Mouse (Mus musculus): ENCODE data around the gene Gfod1. TPM values are rescaled to one million over a fixed set of nuclear protein-coding genes. Genes with fewer than 3 reads are reported as not detected.
A peak's percentile ranks its signal among the peaks of the same experiment; 100 is the strongest.

Gfod1 gene
- total and polyA plus RNA-seq, 3 experiments, result 0.30 to 0.70 (median 0.36) TPM

DNA sequence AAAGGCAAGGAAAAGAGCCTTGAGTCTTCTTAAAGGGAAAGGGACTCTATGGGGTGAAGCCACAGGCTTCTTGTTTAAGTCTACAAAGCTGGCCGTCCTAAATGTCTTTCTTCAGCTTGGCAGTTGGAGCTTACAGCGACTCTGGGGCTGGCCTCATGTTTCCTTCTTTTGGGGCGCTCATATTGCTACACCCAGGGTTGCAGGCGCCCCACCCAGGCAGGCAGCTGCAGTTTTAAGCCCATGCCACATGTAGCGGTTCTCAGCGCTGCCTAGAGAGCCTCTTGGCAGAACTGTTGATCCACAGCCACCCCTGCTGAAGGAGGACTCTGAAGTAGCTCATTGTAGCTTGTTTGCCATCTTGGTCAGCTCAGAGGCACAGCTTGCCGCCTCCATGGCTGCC is 104.7 kb downstream of the Gfod1 start:
- in situ Hi-C loops (cut with MboI; ENCODE audit: low pct_ligation_motif_present, low pct_unique_long_range_greater_than_20kb, low sequenced_read_pairs) (loop anchor here (25.0 kb wide), 1 partner anchor 363 kb away; the partner anchor contains the start of gene Mcur1), dilution Hi-C loops (cut with MboI; ENCODE audit: extremely low pct_ligation_motif_present, extremely low pct_unique_long_range_greater_than_20kb, low sequenced_read_pairs) (no loop called here)
- no peaks in the 10 kb centered on the region for H3K27me3 ChIP-seq (replicated peaks)
- H3K4me2 ChIP-seq (ENCODE audit: insufficient read depth, low read depth, poor library complexity, severe bottlenecking), result no peak overlapping the region
- DNase-seq (ENCODE audit: extremely low read depth), result no peak
- peaks cover 0 to 7% of the 10 kb centered on the region in 2 experiments for H3K36me3 ChIP-seq (replicated peaks in 1 of 2; ENCODE audit: control insufficient read depth in 1 of 2, insufficient read depth in 1 of 2, low read length in 1 of 2)
- no peak overlapping the region for H3K4me3 ChIP-seq (replicated peaks in 1 of 3; ENCODE audit: low read depth in 2 of 3, low read length in 2 of 3, poor library complexity in 1 of 3)
- no peak overlapping the region for H3K27ac ChIP-seq (ENCODE audit: insufficient read depth, low read depth)
- H3K9ac ChIP-seq (ENCODE audit: insufficient read depth, low read depth), result no peak overlapping the region
- H3K79me2 ChIP-seq (replicated peaks; ENCODE audit: control insufficient read depth, extremely low read depth, insufficient read depth, poor library complexity, severe bottlenecking), result no peaks in the 10 kb centered on the region
- TF ChIP-seq EP300 (IDR thresholded peaks at IDR 0.05; ENCODE audit: low read length), result no peak
- no peak for TF ChIP-seq NELFE (IDR thresholded peaks at IDR 0.05; ENCODE audit: low read depth, low read length)
- TF ChIP-seq CHD1 (IDR thresholded peaks at IDR 0.05; ENCODE audit: low read depth, low read length), result no peak
- no peak for TF ChIP-seq JUN (IDR thresholded peaks at IDR 0.05; ENCODE audit: insufficient read depth, low read depth, low read length)
- TF ChIP-seq BHLHE40 (IDR thresholded peaks at IDR 0.05; ENCODE audit: low read depth, low read length), result no peak
- TF ChIP-seq ZMIZ1 (IDR thresholded peaks at IDR 0.05; ENCODE audit: low read depth, low read length), result no peak
- no peak for TF ChIP-seq HCFC1 (IDR thresholded peaks at IDR 0.05; ENCODE audit: low read depth, low read length)
- TF ChIP-seq MYC (IDR thresholded peaks at IDR 0.05; ENCODE audit: low read depth, low read length), result no peak
- TF ChIP-seq USF1 (IDR thresholded peaks at IDR 0.05; ENCODE audit: low read depth, low read length), result no peak
- no peak for TF ChIP-seq MXI1 (IDR thresholded peaks at IDR 0.05; ENCODE audit: low read depth, low read length)
- TF ChIP-seq CTCF (conservative IDR thresholded peaks at IDR 0.05 in 1 of 2, IDR thresholded peaks at IDR 0.05 in 1 of 2; ENCODE audit: low read depth in 2 of 2, low read length in 2 of 2), result no peak
- TF ChIP-seq E2F4 (IDR thresholded peaks at IDR 0.05; ENCODE audit: insufficient replicate concordance, low read depth, low read length), result no peak
- TF ChIP-seq IRF4 (IDR thresholded peaks at IDR 0.05; ENCODE audit: low read depth, low read length), result no peak
- TF ChIP-seq MAZ (IDR thresholded peaks at IDR 0.05; ENCODE audit: low read depth, low read length), result no peak
- no peak for TF ChIP-seq NRF1 (IDR thresholded peaks at IDR 0.05; ENCODE audit: low read depth, low read length)
- no peak for TF ChIP-seq ZNF384 (IDR thresholded peaks at IDR 0.05; ENCODE audit: low read depth, low read length)
- no peak for TF ChIP-seq ELF1 (IDR thresholded peaks at IDR 0.05; ENCODE audit: low read depth, low read length)
- no peak for TF ChIP-seq ETS1 (conservative IDR thresholded peaks at IDR 0.05; ENCODE audit: low read depth, low read length)
- no peak for TF ChIP-seq UBTF (IDR thresholded peaks at IDR 0.05; ENCODE audit: low read depth, low read length)
- TF ChIP-seq TBP (conservative IDR thresholded peaks at IDR 0.05; ENCODE audit: low read depth, low read length), result no peak
- no peaks in the 10 kb centered on the region for H3K9me3 ChIP-seq (replicated peaks; ENCODE audit: low read length)
- H3K4me1 ChIP-seq (ENCODE audit: control insufficient read depth in 1 of 2, insufficient read depth in 2 of 2), result peaks cover 0 to 7% of the 10 kb centered on the region in 2 experiments; a peak in 1 of 4 replicates

- no peak for DNase-seq (ENCODE audit: extremely low read depth)
- Histone ChIP-seq H3K79me2 (replicated peaks; ENCODE audit: control insufficient read depth, extremely low read depth, insufficient read depth, poor library complexity, severe bottlenecking) (no peaks in the 10 kb centered on the region), H3K36me3 (replicated peaks in 1 of 2; ENCODE audit: control insufficient read depth in 1 of 2, insufficient read depth in 1 of 2, low read length in 1 of 2) (peaks cover 0 to 7% of the 10 kb centered on the region in 2 experiments), H3K4me1 (ENCODE audit: control insufficient read depth in 1 of 2, insufficient read depth in 2 of 2) (peaks cover 0 to 12% of the 10 kb centered on the region in 2 experiments; a peak in 1 of 4 replicates), H3K27me3 (replicated peaks) (no peaks in the 10 kb centered on the region), H3K27ac (ENCODE audit: insufficient read depth, low read depth) (no peak overlapping the region), H3K9ac (ENCODE audit: insufficient read depth, low read depth) (no peak overlapping the region), H3K4me3 (replicated peaks in 1 of 3; ENCODE audit: low read depth in 2 of 3, low read length in 2 of 3, poor library complexity in 1 of 3) (no peak overlapping the region), H3K4me2 (ENCODE audit: insufficient read depth, low read depth, poor library complexity, severe bottlenecking) (no peak overlapping the region), H3K9me3 (replicated peaks; ENCODE audit: low read length) (no peaks in the 10 kb centered on the region)
- in situ Hi-C loops (cut with MboI; ENCODE audit: low pct_ligation_motif_present, low pct_unique_long_range_greater_than_20kb, low sequenced_read_pairs) (loop anchor here (25.0 kb wide), 1 partner anchor 365 kb away; the partner anchor contains the start of gene Mcur1), dilution Hi-C loops (cut with MboI; ENCODE audit: extremely low pct_ligation_motif_present, extremely low pct_unique_long_range_greater_than_20kb, low sequenced_read_pairs) (no loop called here)
- TF ChIP-seq ZKSCAN1 (IDR thresholded peaks at IDR 0.05; ENCODE audit: borderline replicate concordance, low read depth, low read length), result no peak
- TF ChIP-seq CTCF (conservative IDR thresholded peaks at IDR 0.05 in 1 of 2, IDR thresholded peaks at IDR 0.05 in 1 of 2; ENCODE audit: low read depth in 2 of 2, low read length in 2 of 2), result peak in 1 of 2 experiments; percentile 35; a peak in 2 of 4 replicates
- no peak for TF ChIP-seq ZNF384 (IDR thresholded peaks at IDR 0.05; ENCODE audit: low read depth, low read length)
These were observed 106.8 kb downstream of the Gfod1 start for GRCm38 (mm10) chr13:43197187-43197586.
